Mouse (Mus musculus): Measurements from ENCODE around the gene Alg14.

The Alg14 gene

GRCm38 (mm10) chr3:121291560-121292258 is at the start of gene Alg14:
Gene Alg14, plus strand, starts transcription at chr3:121291773.
- peak; percentile 97 to 98 for DNase-seq

- DNase-seq: no peak
Measured at GRCm38 (mm10) chr3:121242111-121242936, 49.2 kb upstream of the Alg14 start.

GRCm38 (mm10) chr3:121242941-121243340 is 48.6 kb upstream of the Alg14 start:
- no peak for DNase-seq

- peak; percentile 58 to 65 for DNase-seq
Measured at GRCm38 (mm10) chr3:121250048-121250447, 41.5 kb upstream of the Alg14 start.

- peak; percentile 87 to 90 for DNase-seq
Measured at GRCm38 (mm10) chr3:121250576-121251433, 40.8 kb upstream of the Alg14 start.

GRCm38 (mm10) chr3:121255501-121255900 is 36.1 kb upstream of the Alg14 start:
- DNase-seq: no peak

- DNase-seq: no peak
Measured at GRCm38 (mm10) chr3:121256131-121256530, 35.4 kb upstream of the Alg14 start.

GRCm38 (mm10) chr3:121257418-121257817 is 34.2 kb upstream of the Alg14 start:
- DNase-seq: no peak

- peak; percentile 41 to 43 for DNase-seq
Measured at GRCm38 (mm10) chr3:121258521-121259478, 32.8 kb upstream of the Alg14 start.

GRCm38 (mm10) chr3:121260041-121260440 is 31.5 kb upstream of the Alg14 start:
- DNase-seq: no peak

- DNase-seq: peak; percentile 51 to 59
Measured at GRCm38 (mm10) chr3:121260831-121261230, 30.7 kb upstream of the Alg14 start.

- no peak for DNase-seq
Measured at GRCm38 (mm10) chr3:121261251-121261650, 30.3 kb upstream of the Alg14 start.

GRCm38 (mm10) chr3:121261939-121262520 is 29.5 kb upstream of the Alg14 start:
- no peak for DNase-seq

GRCm38 (mm10) chr3:121262521-121263204 is 28.9 kb upstream of the Alg14 start:
- peak; percentile 77 to 79 for DNase-seq

- peak; percentile 82 to 85 for DNase-seq
Measured at GRCm38 (mm10) chr3:121263205-121263548, 28.4 kb upstream of the Alg14 start.

- DNase-seq: no peak
Measured at GRCm38 (mm10) chr3:121264242-121264641, 27.3 kb upstream of the Alg14 start.

- DNase-seq: no peak
Measured at GRCm38 (mm10) chr3:121267283-121267682, 24.3 kb upstream of the Alg14 start.

GRCm38 (mm10) chr3:121272577-121272976 is 19.0 kb upstream of the Alg14 start:
- DNase-seq: no peak

GRCm38 (mm10) chr3:121274010-121274409 is 17.6 kb upstream of the Alg14 start:
- no peak for DNase-seq

GRCm38 (mm10) chr3:121277009-121277408 is 14.6 kb upstream of the Alg14 start:
- no peak for DNase-seq

- peak; percentile 94 to 96 for DNase-seq
Measured at GRCm38 (mm10) chr3:121277557-121277956, 14.0 kb upstream of the Alg14 start.

Data from cerebellum, postnatal 10 days (tissue).